Mouse (Mus musculus): ENCODE results near the gene Epb41l2. TPM values are rescaled to one million over a fixed set of nuclear protein-coding genes. Genes with fewer than 3 reads are reported as not detected.

Gene Epb41l2
- polyA plus RNA-seq, 1 experiment from 2014 or later, result 95.3 TPM

DNA sequence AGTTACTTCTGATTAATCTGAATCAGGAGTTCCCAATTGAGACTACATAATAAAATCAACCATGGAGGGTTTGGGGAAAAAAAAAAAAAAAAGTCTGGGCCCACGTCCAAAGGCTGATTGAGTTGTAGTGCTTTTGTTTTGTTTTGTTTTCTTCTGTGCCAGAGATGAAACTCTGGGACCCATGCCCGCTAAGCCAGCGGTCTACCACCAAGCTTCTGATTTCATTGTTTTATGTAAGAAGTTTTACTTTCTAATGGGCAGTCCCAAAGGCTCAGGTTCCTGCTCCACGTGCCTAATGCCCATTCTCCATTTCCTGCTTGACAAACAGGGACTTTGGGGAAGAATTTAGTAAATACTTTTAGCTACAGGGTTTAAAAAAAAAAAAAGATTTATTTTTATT is 33.9 kb upstream of the Epb41l2 start:
- H3K27ac ChIP-seq (ENCODE audit: low read length), result no peak overlapping the region
- no peaks in the 10 kb centered on the region for H3K27me3 ChIP-seq (ENCODE audit: control insufficient read depth, insufficient read depth, low read depth, low read length)
- H3K4me3 ChIP-seq (ENCODE audit: low read length), result no peak overlapping the region
- no peaks in the 10 kb centered on the region for H3K9me3 ChIP-seq (ENCODE audit: control insufficient read depth, low read length)
- no peak overlapping the region for H3K9ac ChIP-seq (ENCODE audit: low read length)
- H3K4me2 ChIP-seq (ENCODE audit: low read depth, low read length), result no peak overlapping the region
- no peaks in the 10 kb centered on the region for H3K36me3 ChIP-seq (ENCODE audit: control insufficient read depth, insufficient read depth, low read length)
- WGBS, result 26% methylated on average over 4 of the region's 4 CpGs
- no peaks in the 10 kb centered on the region; the same call in 1 of the 2 replicates for H3K4me1 ChIP-seq (replicated peaks; ENCODE audit: control insufficient read depth, insufficient read depth, low read length)
- 0 out of 2 replicates have a peak, but pooled peaks have one; percentile 26 for ATAC-seq (ENCODE audit: low read depth)

DNA sequence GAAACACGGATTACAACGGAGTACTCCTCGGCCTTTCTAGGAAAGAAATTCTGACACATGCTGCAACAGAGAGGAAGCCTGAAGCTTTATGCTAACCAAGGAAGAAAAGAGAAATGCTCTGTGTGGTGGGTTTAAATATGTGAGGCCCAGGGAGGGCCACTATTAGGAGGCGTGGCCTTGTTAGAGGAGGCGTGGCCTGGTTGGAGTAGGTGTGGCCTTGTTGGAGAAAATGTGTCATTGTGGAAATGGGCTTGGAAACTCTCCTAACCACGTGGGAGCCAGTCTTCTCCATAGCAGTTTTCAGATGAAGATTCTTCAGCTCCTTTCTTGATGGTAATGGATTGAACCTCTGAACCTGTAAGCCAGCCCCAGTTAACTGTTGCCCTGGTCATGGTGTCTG is 32.1 kb upstream of the Epb41l2 start:
- 82% methylated on average over 6 of the region's 6 CpGs for WGBS
- no peak overlapping the region for H3K9ac ChIP-seq (ENCODE audit: low read length)
- H3K36me3 ChIP-seq (ENCODE audit: control insufficient read depth, insufficient read depth, low read length), result no peaks in the 10 kb centered on the region
- H3K4me2 ChIP-seq (ENCODE audit: low read depth, low read length), result no peak overlapping the region
- H3K9me3 ChIP-seq (ENCODE audit: control insufficient read depth, low read length), result no peaks in the 10 kb centered on the region
- ATAC-seq (ENCODE audit: low read depth), result no peak
- peaks cover 3% of the 10 kb centered on the region for H3K4me1 ChIP-seq (replicated peaks; ENCODE audit: control insufficient read depth, insufficient read depth, low read length)
- H3K4me3 ChIP-seq (ENCODE audit: low read length), result no peak overlapping the region
- no peaks in the 10 kb centered on the region for H3K27me3 ChIP-seq (ENCODE audit: control insufficient read depth, insufficient read depth, low read depth, low read length)
- no peak overlapping the region for H3K27ac ChIP-seq (ENCODE audit: low read length)

GRCm38 (mm10) chr10:25330094-25330493 is 29.5 kb upstream of the Epb41l2 start:
- 82% methylated on average over 7 of the region's 7 CpGs for WGBS

DNA sequence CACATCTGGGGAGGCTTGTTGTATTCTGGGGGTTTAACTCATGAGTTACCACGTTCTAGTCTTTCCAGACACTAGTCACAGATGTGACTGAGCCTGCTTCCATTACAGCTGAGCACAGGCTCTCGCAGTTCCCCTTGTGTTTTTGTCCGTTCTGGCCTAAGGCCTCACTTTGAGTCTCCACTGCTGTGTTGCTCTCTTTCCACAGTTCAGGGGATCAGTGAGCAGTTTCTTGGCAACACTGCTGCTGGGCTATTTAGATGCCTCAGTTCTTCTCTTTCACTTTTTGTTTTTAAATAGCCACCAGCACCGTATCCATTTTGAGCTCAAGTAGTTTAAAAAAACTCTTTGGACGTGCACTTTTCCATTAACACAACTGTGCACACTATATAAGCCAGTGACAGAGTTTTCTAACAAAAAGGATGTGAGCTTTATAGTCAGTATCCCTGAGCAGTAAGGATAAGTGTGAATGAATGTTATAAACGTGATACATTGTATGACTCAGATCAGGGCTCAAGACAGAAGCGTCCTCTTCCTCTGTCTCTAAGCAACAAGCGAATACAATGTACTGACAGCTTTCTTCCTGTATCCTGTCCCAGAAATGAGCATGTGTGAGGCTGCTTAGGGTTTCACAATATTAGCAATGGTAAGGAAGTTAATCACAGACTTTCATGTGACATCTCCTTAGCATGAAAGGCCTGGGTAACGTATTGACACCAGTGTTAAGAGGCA is 28.1 kb upstream of the Epb41l2 start:
- no peaks in the 10 kb centered on the region for H3K9me3 ChIP-seq (ENCODE audit: control insufficient read depth, low read length)
- ATAC-seq (ENCODE audit: low read depth), result peak; percentile 79
- peaks cover 3% of the 10 kb centered on the region for H3K4me1 ChIP-seq (replicated peaks; ENCODE audit: control insufficient read depth, insufficient read depth, low read length)
- H3K4me2 ChIP-seq (ENCODE audit: low read depth, low read length), result no peak overlapping the region
- no peaks in the 10 kb centered on the region for H3K36me3 ChIP-seq (ENCODE audit: control insufficient read depth, insufficient read depth, low read length)
- 51% methylated on average over 9 of the region's 9 CpGs for WGBS
- peak overlapping the region; percentile 21; the same call in 1 of the 2 replicates for H3K27ac ChIP-seq (ENCODE audit: low read length)
- no peak overlapping the region for H3K4me3 ChIP-seq (ENCODE audit: low read length)
- no peaks in the 10 kb centered on the region for H3K27me3 ChIP-seq (ENCODE audit: control insufficient read depth, insufficient read depth, low read depth, low read length)
- H3K9ac ChIP-seq (ENCODE audit: low read length), result no peak overlapping the region

More at GRCm38 (mm10) chr10:25330094-25330493, 29.5 kb upstream of the Epb41l2 start:
- Histone ChIP-seq H3K27ac (ENCODE audit: low read length) (no peak overlapping the region), H3K27me3 (ENCODE audit: control insufficient read depth, insufficient read depth, low read depth, low read length) (no peaks in the 10 kb centered on the region), H3K4me1 (replicated peaks; ENCODE audit: control insufficient read depth, insufficient read depth, low read length) (peaks cover 3% of the 10 kb centered on the region), H3K9ac (ENCODE audit: low read length) (no peak overlapping the region), H3K36me3 (ENCODE audit: control insufficient read depth, insufficient read depth, low read length) (no peaks in the 10 kb centered on the region), H3K4me2 (ENCODE audit: low read depth, low read length) (no peak overlapping the region), H3K9me3 (ENCODE audit: control insufficient read depth, low read length) (no peaks in the 10 kb centered on the region), H3K4me3 (ENCODE audit: low read length) (no peak overlapping the region)
- no peak for ATAC-seq (ENCODE audit: low read depth)

DNA sequence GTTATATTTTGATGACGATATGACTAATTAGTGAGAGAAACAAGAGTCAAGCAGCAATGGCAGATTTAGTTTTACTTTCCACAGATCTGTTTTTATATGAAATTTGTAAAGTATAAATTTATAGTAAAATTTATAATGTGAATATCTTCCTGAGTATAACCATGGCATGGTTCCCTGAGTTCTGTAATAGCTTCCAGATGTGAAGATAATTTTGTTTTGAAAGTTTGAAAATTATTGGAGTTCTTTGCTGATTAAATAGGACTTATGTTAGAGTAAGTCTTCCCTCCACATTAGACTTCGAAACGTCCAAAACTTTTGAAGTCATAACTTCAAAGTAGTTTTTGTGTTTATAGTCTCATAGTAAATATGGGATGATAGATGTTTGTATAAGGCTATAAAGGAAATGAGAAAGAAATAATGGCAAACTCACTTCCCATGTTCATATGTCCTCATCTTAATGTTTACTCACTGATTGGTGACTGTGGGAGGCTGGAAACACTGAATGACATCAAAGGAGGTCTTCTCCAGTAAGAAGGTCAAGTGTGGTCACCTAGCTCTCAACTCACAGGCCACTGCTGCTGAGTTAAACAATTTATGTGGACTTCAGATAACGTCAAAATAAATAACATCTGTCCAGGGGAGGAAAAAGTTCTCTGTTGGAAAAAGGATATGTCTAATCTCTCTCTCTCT is 26.1 kb upstream of the Epb41l2 start:
- 20% methylated on average over 4 of the region's 4 CpGs for WGBS
- Histone ChIP-seq H3K4me1 (replicated peaks; ENCODE audit: control insufficient read depth, insufficient read depth, low read length) (peaks cover 3% of the 10 kb centered on the region), H3K4me2 (ENCODE audit: low read depth, low read length) (no peak overlapping the region), H3K4me3 (ENCODE audit: low read length) (no peak overlapping the region), H3K27me3 (ENCODE audit: control insufficient read depth, insufficient read depth, low read depth, low read length) (no peaks in the 10 kb centered on the region), H3K27ac (ENCODE audit: low read length) (no peak overlapping the region), H3K9ac (ENCODE audit: low read length) (no peak overlapping the region), H3K9me3 (ENCODE audit: control insufficient read depth, low read length) (no peaks in the 10 kb centered on the region), H3K36me3 (ENCODE audit: control insufficient read depth, insufficient read depth, low read length) (no peaks in the 10 kb centered on the region)
- ATAC-seq (ENCODE audit: low read depth), result peak; percentile 78

- peaks cover 2% of the 10 kb centered on the region; the same call in 1 of the 2 replicates for H3K9me3 ChIP-seq (ENCODE audit: control insufficient read depth, low read length)
- ATAC-seq (ENCODE audit: low read depth), result no peak
- H3K27me3 ChIP-seq (ENCODE audit: control insufficient read depth, insufficient read depth, low read depth, low read length), result no peaks in the 10 kb centered on the region
- no peak overlapping the region for H3K4me2 ChIP-seq (ENCODE audit: low read depth, low read length)
- no peaks in the 10 kb centered on the region for H3K4me1 ChIP-seq (replicated peaks; ENCODE audit: control insufficient read depth, insufficient read depth, low read length)
- H3K36me3 ChIP-seq (ENCODE audit: control insufficient read depth, insufficient read depth, low read length), result no peaks in the 10 kb centered on the region
- H3K9ac ChIP-seq (ENCODE audit: low read length), result no peak overlapping the region
- WGBS, result 90% methylated on average over 5 of the region's 5 CpGs
- no peak overlapping the region for H3K4me3 ChIP-seq (ENCODE audit: low read length)
- no peak overlapping the region for H3K27ac ChIP-seq (ENCODE audit: low read length)
Measured at GRCm38 (mm10) chr10:25340675-25341074, 18.9 kb upstream of the Epb41l2 start.

- H3K27ac ChIP-seq (ENCODE audit: low read length), result no peak overlapping the region
- peaks cover 2% of the 10 kb centered on the region; the same call in 1 of the 2 replicates for H3K9me3 ChIP-seq (ENCODE audit: control insufficient read depth, low read length)
- H3K9ac ChIP-seq (ENCODE audit: low read length), result no peak overlapping the region
- no peak overlapping the region for H3K4me2 ChIP-seq (ENCODE audit: low read depth, low read length)
- H3K4me1 ChIP-seq (replicated peaks; ENCODE audit: control insufficient read depth, insufficient read depth, low read length), result no peaks in the 10 kb centered on the region
- no peaks in the 10 kb centered on the region for H3K36me3 ChIP-seq (ENCODE audit: control insufficient read depth, insufficient read depth, low read length)
- H3K27me3 ChIP-seq (ENCODE audit: control insufficient read depth, insufficient read depth, low read depth, low read length), result no peaks in the 10 kb centered on the region
- no peak overlapping the region for H3K4me3 ChIP-seq (ENCODE audit: low read length)
- no peak for ATAC-seq (ENCODE audit: low read depth)
Measured at GRCm38 (mm10) chr10:25342801-25343200, 16.8 kb upstream of the Epb41l2 start.

GRCm38 (mm10) chr10:25353941-25354340 is 5.7 kb upstream of the Epb41l2 start:
- WGBS, result 92% methylated on average over 3 of the region's 3 CpGs
- Histone ChIP-seq H3K4me1 (replicated peaks; ENCODE audit: control insufficient read depth, insufficient read depth, low read length) (no peaks in the 10 kb centered on the region), H3K9ac (ENCODE audit: low read length) (no peak overlapping the region), H3K4me3 (ENCODE audit: low read length) (no peak overlapping the region), H3K27me3 (ENCODE audit: control insufficient read depth, insufficient read depth, low read depth, low read length) (no peaks in the 10 kb centered on the region), H3K36me3 (ENCODE audit: control insufficient read depth, insufficient read depth, low read length) (no peaks in the 10 kb centered on the region), H3K4me2 (ENCODE audit: low read depth, low read length) (no peak overlapping the region), H3K27ac (ENCODE audit: low read length) (no peak overlapping the region), H3K9me3 (ENCODE audit: control insufficient read depth, low read length) (no peaks in the 10 kb centered on the region)
- ATAC-seq (ENCODE audit: low read depth), result no peak

- peaks cover 3% of the 10 kb centered on the region; the same call in 1 of the 2 replicates for H3K4me1 ChIP-seq (replicated peaks; ENCODE audit: control insufficient read depth, insufficient read depth, low read length)
- no peak overlapping the region for H3K4me3 ChIP-seq (ENCODE audit: low read length)
- ATAC-seq (ENCODE audit: low read depth), result no peak
- H3K9ac ChIP-seq (ENCODE audit: low read length), result no peak overlapping the region
- no peak overlapping the region for H3K4me2 ChIP-seq (ENCODE audit: low read depth, low read length)
- 78% methylated on average over 7 of the region's 7 CpGs for WGBS
- H3K27ac ChIP-seq (ENCODE audit: low read length), result no peak overlapping the region
- no peaks in the 10 kb centered on the region for H3K36me3 ChIP-seq (ENCODE audit: control insufficient read depth, insufficient read depth, low read length)
- H3K9me3 ChIP-seq (ENCODE audit: control insufficient read depth, low read length), result no peaks in the 10 kb centered on the region
- no peaks in the 10 kb centered on the region for H3K27me3 ChIP-seq (ENCODE audit: control insufficient read depth, insufficient read depth, low read depth, low read length)
Measured at GRCm38 (mm10) chr10:25354390-25354789, 5.2 kb upstream of the Epb41l2 start.

Measured in lung, embryonic 16.5 days (tissue).